Mouse (Mus musculus) MEL (cell line): ENCODE measurements around the gene Mcur1.

Experiments
- CTCF ChIP-seq, 3 experiments: IDR thresholded peaks in 2 of 3; conservative IDR thresholded peaks in 1 of 3; 2 replicates each; pipeline ENCODE4 v1.5.1; 2011 to 2012; ENCODE audit warnings: low read length in 3 of 3, low read depth in 2 of 3, mild to moderate bottlenecking in 2 of 3, improper control_type of control experiment in 1 of 3, inconsistent platforms in 1 of 3, mixed read lengths in 1 of 3, moderate library complexity in 1 of 3; ENCODE audit not compliant: control insufficient read depth in 1 of 3, insufficient read depth in 1 of 3, poor library complexity in 1 of 3, severe bottlenecking in 1 of 3
- E2F4 ChIP-seq: IDR thresholded peaks from 2 replicates; pipeline ENCODE4 v1.6.1; 2011; ENCODE audit warnings: low read depth, low read length, improper control_type of control experiment, borderline replicate concordance
- ELF1 ChIP-seq: IDR thresholded peaks from 2 replicates; pipeline ENCODE4 v1.6.1; 2014; ENCODE audit warnings: low read depth, mild to moderate bottlenecking, inconsistent platforms, low read length, improper control_type of control experiment, moderate library complexity
- MAX ChIP-seq: IDR thresholded peaks from 2 replicates; pipeline ENCODE4 v1.6.1; 2011; ENCODE audit warnings: low read length, improper control_type of control experiment
- MYC ChIP-seq: IDR thresholded peaks from 2 replicates; pipeline ENCODE4 v1.6.1; 2011; ENCODE audit warnings: low read depth, mild to moderate bottlenecking, low read length, improper control_type of control experiment, moderate library complexity
- NRF1 ChIP-seq: IDR thresholded peaks from 2 replicates; pipeline ENCODE4 v1.6.1; 2014; ENCODE audit warnings: low read depth, mild to moderate bottlenecking, inconsistent platforms, low read length, improper control_type of control experiment, moderate library complexity; ENCODE audit not compliant: poor library complexity, insufficient read depth, severe bottlenecking
- POLR2A ChIP-seq, 2 experiments: IDR thresholded peaks; 2 replicates each; pipeline ENCODE4 v1.6.1; 2011 to 2012; ENCODE audit warnings: low read length in 2 of 2, mild to moderate bottlenecking in 2 of 2, control low read depth in 1 of 2, improper control_type of control experiment in 1 of 2, low read depth in 1 of 2, moderate library complexity in 1 of 2; ENCODE audit not compliant: control insufficient read depth in 1 of 2, insufficient read depth in 1 of 2, poor library complexity in 1 of 2
- SMC3 ChIP-seq: IDR thresholded peaks from 2 replicates; pipeline ENCODE4 v1.6.1; 2011; ENCODE audit warnings: low read depth, low read length, improper control_type of control experiment
- TCF12 ChIP-seq: IDR thresholded peaks from 2 replicates; pipeline ENCODE4 v1.6.1; 2014; ENCODE audit warnings: low read depth, mild to moderate bottlenecking, inconsistent platforms, low read length, improper control_type of control experiment, moderate library complexity
- USF2 ChIP-seq, 2 experiments: IDR thresholded peaks; 2 replicates each; pipeline ENCODE4 v1.6.1; 2011 to 2012; ENCODE audit warnings: improper control_type of control experiment in 2 of 2, low read length in 2 of 2, borderline replicate concordance in 1 of 2, inconsistent platforms in 1 of 2, low read depth in 1 of 2, mild to moderate bottlenecking in 1 of 2; ENCODE audit not compliant: insufficient read depth in 1 of 2
- ZMIZ1 ChIP-seq: IDR thresholded peaks from 2 replicates; pipeline ENCODE4 v1.6.1; 2012; ENCODE audit warnings: low read depth, mild to moderate bottlenecking, inconsistent platforms, low read length, improper control_type of control experiment, moderate library complexity

GRCm38 (mm10) chr13:43530129-43530831 lies 29.7 kb downstream of the Mcur1 start:
- no peak for TF ChIP-seq CTCF (IDR thresholded peaks at IDR 0.05 in 2 of 3, conservative IDR thresholded peaks at IDR 0.05 in 1 of 3; ENCODE audit: control insufficient read depth in 1 of 3, insufficient read depth in 1 of 3, low read depth in 2 of 3, low read length in 3 of 3, poor library complexity in 1 of 3, severe bottlenecking in 1 of 3)
- no peak for TF ChIP-seq MAX
- TF ChIP-seq POLR2A (IDR thresholded peaks at IDR 0.05; ENCODE audit: control insufficient read depth in 1 of 2, insufficient read depth in 1 of 2, low read depth in 1 of 2, low read length in 2 of 2, poor library complexity in 1 of 2): no peak
- no peak for TF ChIP-seq MYC
- TF ChIP-seq SMC3: no peak
- no peak for TF ChIP-seq ZMIZ1
- peak; percentile 95 for TF ChIP-seq TCF12
- TF ChIP-seq ELF1: 0 out of 2 replicates have a peak, but pooled peaks have one; percentile 6
- TF ChIP-seq USF2 (IDR thresholded peaks at IDR 0.05; ENCODE audit: borderline replicate concordance in 1 of 2, insufficient read depth in 1 of 2, low read depth in 1 of 2, low read length in 2 of 2): no peak
- TF ChIP-seq E2F4: no peak
- TF ChIP-seq NRF1: no peak
